Mouse (Mus musculus): ENCODE data around the gene Ahctf1.

DNA sequence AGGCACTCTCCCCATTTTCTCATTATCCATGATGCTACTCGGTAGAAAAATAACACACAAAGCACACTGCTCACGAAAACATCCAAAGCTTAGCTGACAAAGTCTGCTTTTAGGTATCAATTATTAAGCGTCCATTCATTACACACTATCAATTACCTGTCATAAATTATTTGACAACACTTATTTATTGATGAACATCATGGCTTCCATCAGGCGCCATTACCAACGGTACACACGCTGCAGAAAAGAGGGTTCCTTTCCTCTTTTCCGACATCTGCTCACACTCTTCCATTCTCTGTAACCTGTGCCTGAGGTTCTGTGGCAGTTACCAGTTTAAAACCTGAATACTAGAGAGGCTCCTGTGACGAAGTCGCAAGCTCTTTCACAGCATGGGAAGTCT, 58.3 kb downstream of the Ahctf1 start, which contains the start of gene Kif28:
- TF ChIP-seq POLR2A (IDR thresholded peaks at IDR 0.05; ENCODE audit: insufficient read length, low read depth), result no peak
- TF ChIP-seq E2F4 (IDR thresholded peaks at IDR 0.05; ENCODE audit: insufficient read depth), result no peak
- TF ChIP-seq MYOD1 (IDR thresholded peaks at IDR 0.05; ENCODE audit: control insufficient read depth in 1 of 3, insufficient read length in 2 of 3, low read depth in 2 of 3), result no peak
- no peak for TF ChIP-seq REST (IDR thresholded peaks at IDR 0.05; ENCODE audit: insufficient read depth, insufficient read length)
- TF ChIP-seq MAX (IDR thresholded peaks at IDR 0.05; ENCODE audit: low read depth), result no peak
- TF ChIP-seq POLR2AphosphoS2 (IDR thresholded peaks at IDR 0.05; ENCODE audit: insufficient read length, low read depth), result no peak
- no peak for TF ChIP-seq MYOG (IDR thresholded peaks at IDR 0.05; ENCODE audit: control insufficient read depth in 1 of 3, insufficient read depth in 1 of 3, insufficient read length in 2 of 3, low read depth in 2 of 3)
- TF ChIP-seq TCF12 (IDR thresholded peaks at IDR 0.05; ENCODE audit: insufficient read depth, poor library complexity, severe bottlenecking), result no peak
- TF ChIP-seq USF1 (IDR thresholded peaks at IDR 0.05; ENCODE audit: low read depth), result no peak
- TF ChIP-seq CEBPB (IDR thresholded peaks at IDR 0.05; ENCODE audit: insufficient read depth, poor library complexity, severe bottlenecking), result no peak
- no peak for TF ChIP-seq TCF3 (IDR thresholded peaks at IDR 0.05; ENCODE audit: insufficient read length, low read depth)
- TF ChIP-seq SRF (IDR thresholded peaks at IDR 0.05; ENCODE audit: control insufficient read depth, insufficient read length, low read depth), result no peak

All from myocyte (in vitro differentiated cells).